1 mouse cellular context compared by ENCODE assay signal in the genomic region with DNA sequence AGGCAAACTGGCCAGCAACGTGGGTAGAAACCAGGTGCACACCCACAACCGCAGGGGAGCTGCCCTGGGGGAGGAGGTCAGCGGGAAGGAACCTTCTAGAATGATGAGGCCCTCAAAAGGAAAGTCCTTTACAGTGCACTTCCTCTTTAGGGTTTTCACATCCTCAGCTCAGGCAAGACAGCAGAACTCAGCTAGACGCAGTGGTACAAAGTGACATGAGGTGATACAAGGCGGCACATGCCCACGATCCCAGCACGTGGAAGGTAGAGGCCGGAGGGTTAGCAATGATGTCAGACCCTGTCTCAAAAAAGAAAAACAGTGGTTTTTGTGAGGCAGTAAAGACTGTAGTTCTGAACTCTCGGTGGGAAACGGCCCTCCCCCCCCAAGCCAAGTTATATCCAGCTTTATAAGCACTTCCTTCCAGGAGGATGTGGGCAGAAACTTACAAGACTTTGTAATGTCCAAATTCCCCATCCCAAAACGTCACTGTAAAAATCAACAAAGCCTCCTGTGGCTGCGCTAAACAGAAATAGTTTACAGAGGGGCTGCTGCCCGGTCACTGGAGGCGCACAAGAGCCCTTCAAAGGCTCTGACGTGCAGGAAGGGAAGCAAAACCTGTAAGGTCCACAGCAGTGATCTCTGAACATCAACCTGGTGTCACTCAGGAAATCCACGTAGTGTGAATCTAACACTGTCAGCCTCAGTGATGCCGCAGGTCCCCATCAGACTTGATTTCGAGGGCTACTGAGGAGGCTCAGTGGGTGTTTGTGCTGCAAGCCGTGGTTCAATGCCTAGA.
TF ChIP-seq lines count a peak whose summit lies in the region.

No protein-coding gene starts in this region.

TF ChIP-seq in CH12.LX, 34 proteins besides CTCF, POLR2A, EP300 and RAD21 (continued from another document):
- TF ChIP-seq TBP (conservative IDR thresholded peaks at IDR 0.05; ENCODE audit: low read depth, low read length) (peak; percentile 79), ZKSCAN1 (IDR thresholded peaks at IDR 0.05; ENCODE audit: borderline replicate concordance, low read depth, low read length) (no peak), KAT2A (IDR thresholded peaks at IDR 0.05; ENCODE audit: insufficient replicate concordance, low read length) (0 out of 2 replicates have a peak, but pooled peaks have one; percentile 39), MXI1 (IDR thresholded peaks at IDR 0.05; ENCODE audit: low read depth, low read length) (peak; percentile 90; the same call in 1 of the 2 replicates), NRF1 (IDR thresholded peaks at IDR 0.05; ENCODE audit: low read depth, low read length) (peak; percentile 48; the same call in 1 of the 2 replicates), JUN (IDR thresholded peaks at IDR 0.05; ENCODE audit: insufficient read depth, low read depth, low read length) (no peak; the same call in none of the 2 replicates), SMC3 (IDR thresholded peaks at IDR 0.05; ENCODE audit: low read depth, low read length) (no peak), NELFE (IDR thresholded peaks at IDR 0.05; ENCODE audit: low read depth, low read length) (0 out of 2 replicates have a peak, but pooled peaks have one; percentile 42), MAX (IDR thresholded peaks at IDR 0.05; ENCODE audit: low read length) (peak; percentile 99), ZC3H11A (IDR thresholded peaks at IDR 0.05; ENCODE audit: low read depth, low read length) (no peak), UBTF (IDR thresholded peaks at IDR 0.05; ENCODE audit: low read depth, low read length) (0 out of 2 replicates have a peak, but pooled peaks have one; percentile 59), GABPA (IDR thresholded peaks at IDR 0.05; ENCODE audit: insufficient replicate concordance, low read depth, low read length) (no peak), CHD1 (IDR thresholded peaks at IDR 0.05; ENCODE audit: low read depth, low read length) (no peak), USF1 (IDR thresholded peaks at IDR 0.05; ENCODE audit: low read depth, low read length) (peak; percentile 3; the same call in 1 of the 2 replicates), MAFK (IDR thresholded peaks at IDR 0.05; ENCODE audit: insufficient replicate concordance, low read length) (peak; percentile 73; the same call in 1 of the 2 replicates), CHD2 (IDR thresholded peaks at IDR 0.05; ENCODE audit: low read length) (peak; percentile 88), TCF12 (IDR thresholded peaks at IDR 0.05; ENCODE audit: low read depth, low read length) (peak; percentile 94), ETS1 (conservative IDR thresholded peaks at IDR 0.05; ENCODE audit: low read depth, low read length) (peak; percentile 97), HCFC1 (IDR thresholded peaks at IDR 0.05; ENCODE audit: low read depth, low read length) (peak; percentile 49)
